Mouse (Mus musculus) liver, postnatal 0 days (tissue): ENCODE measurements at regions not wholly inside any gene's neighbourhood (a gene's known extent, or its start where the extent isn't known, plus 50 kb on each side); places are given as distances from the start of the nearest gene placed in this dataset.

ENCODE experiments used
- CTCF ChIP-seq: sonication (generic); IDR thresholded peaks from 2 replicates; pipeline ENCODE4 v1.5.1; 2016; ENCODE audit warnings: antibody characterized with exemption, low read depth
- EP300 ChIP-seq: IDR thresholded peaks from 2 replicates; pipeline ENCODE4 v1.6.1; 2016; ENCODE audit warnings: antibody characterized with exemption, low read depth, mild to moderate bottlenecking

DNA sequence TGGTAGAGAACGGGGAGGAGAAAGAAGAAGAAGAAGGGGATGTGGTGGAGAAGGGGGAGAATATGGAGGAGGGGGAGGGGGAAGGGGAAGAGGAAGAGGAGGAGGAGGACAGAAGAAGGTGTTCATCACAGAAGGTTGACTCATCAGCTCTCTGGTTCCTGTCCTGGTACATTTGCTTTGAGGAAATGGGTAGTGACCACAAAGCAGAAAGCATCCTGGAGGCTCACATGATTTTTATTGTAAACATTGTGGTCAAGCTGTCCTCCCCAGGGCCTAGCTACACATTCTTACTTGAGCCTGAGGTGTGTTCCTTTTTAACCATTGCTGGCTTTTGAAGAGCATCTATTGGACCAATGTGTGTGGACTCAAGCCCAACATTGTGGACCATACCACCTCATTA is 865.8 kb downstream of the Tmem114 start:
- no peak for TF ChIP-seq EP300
- TF ChIP-seq CTCF: no peak
